ENCODE assay signal across 10 mouse cellular contexts in the genomic region with DNA sequence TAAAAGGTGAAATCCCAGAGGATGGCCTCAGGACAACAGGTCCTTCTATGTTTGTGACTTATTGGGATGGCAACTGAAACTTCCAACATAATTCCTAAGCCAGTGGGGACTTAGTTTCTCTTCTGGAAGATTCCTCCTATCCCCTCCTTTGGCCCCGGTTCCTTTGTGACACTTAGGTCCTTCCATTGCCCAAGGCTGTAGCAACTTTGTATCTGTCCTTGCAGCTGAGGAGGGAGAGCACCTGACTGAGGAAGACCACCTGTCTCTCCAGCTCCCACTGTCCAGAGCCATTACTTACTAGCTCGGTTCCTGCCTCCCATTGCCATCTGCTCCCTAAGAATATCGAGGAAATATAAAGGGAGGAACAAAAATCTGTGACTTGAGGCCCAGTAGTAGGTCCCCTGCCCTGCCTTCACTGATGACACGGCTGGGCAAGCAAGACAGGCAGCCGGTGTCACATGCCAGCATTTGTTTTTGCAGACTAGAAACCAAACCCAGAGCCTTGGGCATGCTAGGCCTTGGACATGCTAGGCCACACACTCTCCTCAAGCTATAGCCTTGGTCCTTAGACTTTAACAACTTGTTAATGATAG.
DNase-seq lines count a peak whose midpoint lies in the region; ATAC-seq and TF ChIP-seq lines count a peak whose summit lies in the region.
"Had no signal": no experiment of that assay in that cellular context is flagged by ENCODE, and none has a peak within 500 bp of the region (broad histone marks: within the 10 kb centered on the region; RNA-seq: fewer than 3 reads in every experiment).

No protein-coding gene starts in this region.

- H3K27ac ChIP-seq in hindbrain, embryonic 16.5 days (ENCODE audit: low read depth, low read length) = peak overlapping the region; percentile 69; the same call in 1 of the 2 replicates
- no peak overlapping the region for H3K27ac ChIP-seq in hindbrain, embryonic 11.5 days (ENCODE audit: low read depth, low read length)
- H3K27ac ChIP-seq in midbrain, embryonic 15.5 days = 0 out of 2 replicates have a peak overlapping the region, but pooled peaks have one; percentile 8
- no peak overlapping the region; the same call in 1 of the 2 replicates for H3K27ac ChIP-seq in midbrain, embryonic 14.5 days (replicated peaks; ENCODE audit: low read depth, low read length)
- H3K27ac ChIP-seq in hindbrain, postnatal 0 days = peak overlapping the region; percentile 86; the same call in 1 of the 2 replicates
- H3K27ac ChIP-seq in stomach, embryonic 14.5 days (ENCODE audit: low read length) = peak overlapping the region; percentile 96

- 74% methylated on average over 5 of the region's 5 CpGs for WGBS in hindbrain, embryonic 16.5 days
- WGBS in hindbrain, embryonic 11.5 days = 88% methylated on average over 5 of the region's 5 CpGs
- WGBS in midbrain, embryonic 15.5 days = 79% methylated on average over 5 of the region's 5 CpGs
- 81% methylated on average over 5 of the region's 5 CpGs for WGBS in midbrain, embryonic 14.5 days
- WGBS in hindbrain, postnatal 0 days = 58% methylated on average over 5 of the region's 5 CpGs
- WGBS in stomach, embryonic 14.5 days = 78% methylated on average over 5 of the region's 5 CpGs

- no peak for ATAC-seq in hindbrain, embryonic 16.5 days
- ATAC-seq in hindbrain, embryonic 11.5 days (ENCODE audit: low FRiP score) = no peak
- ATAC-seq in midbrain, embryonic 15.5 days (replicated peaks) = no peak
- ATAC-seq in midbrain, embryonic 14.5 days (ENCODE audit: low FRiP score, low TSS enrichment) = no peak
- ATAC-seq in hindbrain, postnatal 0 days = no peak
- no peak for ATAC-seq in stomach, embryonic 14.5 days (ENCODE audit: insufficient number of reproducible peaks, insufficient read depth, low FRiP score, low read depth)
- no peak for ATAC-seq in frontal cortex, adult (ENCODE audit: low TSS enrichment)

- TF ChIP-seq CTCF in hindbrain, postnatal 0 days (IDR thresholded peaks at IDR 0.05; ENCODE audit: low read depth) = no peak

- DNase-seq in hindbrain, embryonic 11.5 days (ENCODE audit: low spot score) = no peak
- no peak for DNase-seq in midbrain, embryonic 14.5 days
- no peak for DNase-seq in hindbrain, postnatal 0 days (ENCODE audit: low spot score)
- DNase-seq in layer of hippocampus, adult 9-11 months = no peak
- DNase-seq: embryo, embryonic 11 days had no signal

- no peak overlapping the region for H3K9ac ChIP-seq in hindbrain, embryonic 16.5 days (ENCODE audit: low read depth, low read length)
- H3K9ac ChIP-seq in hindbrain, embryonic 11.5 days (ENCODE audit: low read depth, low read length) = no peak overlapping the region
- no peak overlapping the region for H3K9ac ChIP-seq in midbrain, embryonic 15.5 days
- no peak overlapping the region for H3K9ac ChIP-seq in midbrain, embryonic 14.5 days (replicated peaks; ENCODE audit: low read length)
- 0 out of 2 replicates have a peak overlapping the region, but pooled peaks have one; percentile 17 for H3K9ac ChIP-seq in hindbrain, postnatal 0 days (replicated peaks; ENCODE audit: low read length)
- no peak overlapping the region for H3K9ac ChIP-seq in stomach, embryonic 14.5 days (replicated peaks; ENCODE audit: low read depth, low read length)
- H3K9ac ChIP-seq: midbrain, embryonic 12.5 days had no signal

- H3K9me3 ChIP-seq in hindbrain, embryonic 16.5 days (ENCODE audit: control insufficient read depth, low read length) = no peaks in the 10 kb centered on the region
- no peaks in the 10 kb centered on the region for H3K9me3 ChIP-seq in hindbrain, embryonic 11.5 days (ENCODE audit: control insufficient read depth, low read length)
- H3K9me3 ChIP-seq in midbrain, embryonic 15.5 days = no peaks in the 10 kb centered on the region
- no peaks in the 10 kb centered on the region for H3K9me3 ChIP-seq in midbrain, embryonic 14.5 days (ENCODE audit: control insufficient read depth, low read length)
- H3K9me3 ChIP-seq in hindbrain, postnatal 0 days (ENCODE audit: low read length) = no peaks in the 10 kb centered on the region
- H3K9me3 ChIP-seq in stomach, embryonic 14.5 days (ENCODE audit: control insufficient read depth, low read depth, low read length) = no peaks in the 10 kb centered on the region
- H3K9me3 ChIP-seq: midbrain, embryonic 12.5 days had no signal

- no peak overlapping the region for H3K4me2 ChIP-seq in hindbrain, embryonic 16.5 days (ENCODE audit: low read length)
- H3K4me2 ChIP-seq in hindbrain, embryonic 11.5 days (replicated peaks; ENCODE audit: low read depth, low read length) = no peak overlapping the region
- H3K4me2 ChIP-seq in midbrain, embryonic 15.5 days = no peak overlapping the region
- H3K4me2 ChIP-seq in midbrain, embryonic 14.5 days (ENCODE audit: low read length) = no peak overlapping the region
- no peak overlapping the region for H3K4me2 ChIP-seq in hindbrain, postnatal 0 days (ENCODE audit: low read depth, low read length)
- H3K4me2 ChIP-seq in stomach, embryonic 14.5 days (replicated peaks; ENCODE audit: low read depth, low read length) = no peak overlapping the region
- H3K4me2 ChIP-seq: midbrain, embryonic 12.5 days had no signal

- H3K4me3 ChIP-seq in hindbrain, embryonic 16.5 days (ENCODE audit: low read length) = no peak overlapping the region
- H3K4me3 ChIP-seq in hindbrain, embryonic 11.5 days (ENCODE audit: low read depth, low read length) = no peak overlapping the region
- no peak overlapping the region for H3K4me3 ChIP-seq in midbrain, embryonic 15.5 days
- H3K4me3 ChIP-seq in midbrain, embryonic 14.5 days (replicated peaks; ENCODE audit: low read depth, low read length) = no peak overlapping the region
- no peak overlapping the region for H3K4me3 ChIP-seq in hindbrain, postnatal 0 days (ENCODE audit: low read length)
- no peak overlapping the region for H3K4me3 ChIP-seq in stomach, embryonic 14.5 days (ENCODE audit: low read depth, low read length)
- H3K4me3 ChIP-seq: midbrain, embryonic 12.5 days had no signal

- no peaks in the 10 kb centered on the region for H3K36me3 ChIP-seq in hindbrain, embryonic 16.5 days (ENCODE audit: control insufficient read depth, insufficient read depth, low read length)
- no peaks in the 10 kb centered on the region for H3K36me3 ChIP-seq in hindbrain, embryonic 11.5 days (ENCODE audit: control insufficient read depth, insufficient read depth, low read length)
- no peaks in the 10 kb centered on the region for H3K36me3 ChIP-seq in midbrain, embryonic 15.5 days (replicated peaks)
- no peaks in the 10 kb centered on the region for H3K36me3 ChIP-seq in midbrain, embryonic 14.5 days (ENCODE audit: control insufficient read depth, insufficient read depth, low read length)
- no peaks in the 10 kb centered on the region for H3K36me3 ChIP-seq in hindbrain, postnatal 0 days (ENCODE audit: insufficient read depth, low read length)
- H3K36me3 ChIP-seq in stomach, embryonic 14.5 days (ENCODE audit: control insufficient read depth, insufficient read depth, low read length) = no peaks in the 10 kb centered on the region
- H3K36me3 ChIP-seq: midbrain, embryonic 12.5 days had no signal

- H3K4me1 ChIP-seq in hindbrain, embryonic 16.5 days (ENCODE audit: control insufficient read depth, insufficient read depth, low read depth, low read length) = peaks cover 28% of the 10 kb centered on the region
- peaks cover 4% of the 10 kb centered on the region; the same call in 1 of the 2 replicates for H3K4me1 ChIP-seq in hindbrain, embryonic 11.5 days (replicated peaks; ENCODE audit: control insufficient read depth, insufficient read depth, low read length)
- peaks cover 34% of the 10 kb centered on the region for H3K4me1 ChIP-seq in midbrain, embryonic 15.5 days
- H3K4me1 ChIP-seq in midbrain, embryonic 14.5 days (ENCODE audit: control insufficient read depth, insufficient read depth, low read length) = peaks cover 18% of the 10 kb centered on the region; the same call in 1 of the 2 replicates
- H3K4me1 ChIP-seq in hindbrain, postnatal 0 days (ENCODE audit: insufficient read depth, low read length) = peaks cover 29% of the 10 kb centered on the region
- peaks cover 48% of the 10 kb centered on the region for H3K4me1 ChIP-seq in stomach, embryonic 14.5 days (ENCODE audit: control insufficient read depth, insufficient read depth, low read length)

- H3K27me3 ChIP-seq in hindbrain, embryonic 16.5 days (replicated peaks; ENCODE audit: control insufficient read depth, insufficient read depth, low read length) = no peaks in the 10 kb centered on the region
- H3K27me3 ChIP-seq in hindbrain, embryonic 11.5 days (ENCODE audit: control insufficient read depth, insufficient read depth, low read length) = no peaks in the 10 kb centered on the region
- no peaks in the 10 kb centered on the region for H3K27me3 ChIP-seq in midbrain, embryonic 15.5 days (replicated peaks)
- H3K27me3 ChIP-seq in midbrain, embryonic 14.5 days (ENCODE audit: control insufficient read depth, insufficient read depth, low read length) = no peaks in the 10 kb centered on the region
- H3K27me3 ChIP-seq in hindbrain, postnatal 0 days (ENCODE audit: insufficient read depth, low read length) = no peaks in the 10 kb centered on the region
- no peaks in the 10 kb centered on the region for H3K27me3 ChIP-seq in stomach, embryonic 14.5 days (ENCODE audit: control insufficient read depth, insufficient read depth, low read length)

Comparison
In these comparisons a context has a peak if more than half of its experiments do, and no peak if none do; other contexts are left out.
1. H3K27ac ChIP-seq: peak in hindbrain, embryonic 16.5 days (single experiment), midbrain, embryonic 15.5 days (single experiment), hindbrain, postnatal 0 days (single experiment) and stomach, embryonic 14.5 days (single experiment); none in hindbrain, embryonic 11.5 days (single experiment) and midbrain, embryonic 14.5 days (single experiment).